Mouse (Mus musculus) liver, embryonic 13.5 days (tissue): ENCODE results near the gene Dnajc5. TPM values are rescaled to one million over a fixed set of nuclear protein-coding genes. Genes with fewer than 3 reads are reported as not detected.
A peak's percentile ranks its signal among the peaks of the same experiment; 100 is the strongest.

Experiments
- ATAC-seq: fragments of 200-750 bp; cut with Nextera tagmentation; 2 replicates; pipeline ENCODE4 v1.8.0; 2017; ENCODE audit warnings: low read depth, mild to moderate bottlenecking, moderate number of reproducible peaks, moderate library complexity
- DNase-seq: peaks from one replicate; pipeline ENCODE4 v3.0.0; 2022
- H3K27ac ChIP-seq: fragments of 300-500 bp; sonication (generic); 2 replicates; pipeline ENCODE4 v1.5.1; 2015; ENCODE audit warnings: moderate library complexity, mild to moderate bottlenecking, inconsistent platforms
- H3K27me3 ChIP-seq: fragments of 300-500 bp; sonication (generic); 2 replicates; pipeline ENCODE4 v1.6.1; 2015; ENCODE audit warnings: mild to moderate bottlenecking, inconsistent platforms
- H3K36me3 ChIP-seq: fragments of 300-500 bp; sonication (generic); 2 replicates; pipeline ENCODE4 v1.6.1; 2015; ENCODE audit warnings: mild to moderate bottlenecking, inconsistent platforms
- H3K4me1 ChIP-seq: fragments of 300-500 bp; sonication (generic); replicated peaks from 2 replicates; pipeline ENCODE4 v1.6.1; 2015; ENCODE audit warnings: inconsistent platforms
- H3K4me2 ChIP-seq: fragments of 300-500 bp; sonication (generic); 2 replicates; pipeline ENCODE4 v1.6.1; 2015; ENCODE audit warnings: inconsistent platforms, mild to moderate bottlenecking, moderate library complexity
- H3K4me3 ChIP-seq: fragments of 300-500 bp; sonication (generic); replicated peaks from 2 replicates; pipeline ENCODE4 v1.5.1; 2015; ENCODE audit warnings: mild to moderate bottlenecking, inconsistent platforms
- H3K9ac ChIP-seq: fragments of 300-500 bp; sonication (generic); 2 replicates; pipeline ENCODE4 v1.6.1; 2015; ENCODE audit warnings: mild to moderate bottlenecking, inconsistent platforms
- H3K9me3 ChIP-seq: fragments of 300-500 bp; sonication (generic); replicated peaks from 2 replicates; pipeline ENCODE4 v1.6.1; 2016; ENCODE audit warnings: inconsistent platforms
- WGBS: fragments of 180-500 bp; shearing (Covaris S2); methylation state at CpG from one replicate; pipeline ENCODE4 v1.1.7; 2015; ENCODE audit not compliant: insufficient replicate concordance; 5-methylcytosine and 5-hydroxymethylcytosine counted together
- microRNA-seq: library from miRNA; unstranded; fragments of <30 nt; microRNA quantifications from one replicate; pipeline ENCODE4, GENCODE M21; 2016
- polyA plus RNA-seq: library from polyadenylated mRNA; unstranded; fragments of >200 nt; fragmentation: Nextera tagmentation; extraction: Ambion mirVana; gene quantifications from 2 replicates; pipeline ENCODE4 v1.2.1, GENCODE M21; 2015

Gene Dnajc5
- polyA plus RNA-seq, 1 experiment from 2014 or later, result 29.6 TPM

GRCm38 (mm10) chr2:181600828-181601750, 80.8 kb downstream of the Dnajc5 start:
- H3K9me3 ChIP-seq, result no peaks in the 10 kb centered on the region
- H3K27ac ChIP-seq, result peak overlapping the region; percentile 87
- 2% methylated on average over 57 of the region's 57 CpGs for WGBS
- ATAC-seq (peak; percentile 95), DNase-seq (peak; percentile 94)
- H3K4me2 ChIP-seq, result peak overlapping the region; percentile 75
- H3K4me1 ChIP-seq, result peaks cover 55% of the 10 kb centered on the region
- peaks cover 37% of the 10 kb centered on the region for H3K27me3 ChIP-seq
- no peaks in the 10 kb centered on the region for H3K36me3 ChIP-seq
- H3K9ac ChIP-seq, result peak overlapping the region; percentile 92
- peak overlapping the region; percentile 97 for H3K4me3 ChIP-seq

GRCm38 (mm10) chr2:181601751-181602145, 81.5 kb downstream of the Dnajc5 start:
- H3K4me3 ChIP-seq, result peak overlapping the region; percentile 97
- H3K9ac ChIP-seq, result peak overlapping the region; percentile 92
- peaks cover 55% of the 10 kb centered on the region for H3K4me1 ChIP-seq
- DNase-seq, result no peak
- 22% methylated on average over 10 of the region's 10 CpGs for WGBS
- peaks cover 30% of the 10 kb centered on the region for H3K27me3 ChIP-seq
- H3K27ac ChIP-seq, result peak overlapping the region; percentile 87
- H3K9me3 ChIP-seq, result no peaks in the 10 kb centered on the region
- no peaks in the 10 kb centered on the region for H3K36me3 ChIP-seq
- ATAC-seq, result no peak
- peak overlapping the region; percentile 75 for H3K4me2 ChIP-seq

GRCm38 (mm10) chr2:181602367-181602766, 82.1 kb downstream of the Dnajc5 start:
- Histone ChIP-seq H3K27ac (peak overlapping the region; percentile 31; the same call in 1 of the 2 replicates), H3K4me2 (peak overlapping the region; percentile 75), H3K4me1 (peaks cover 52% of the 10 kb centered on the region), H3K9me3 (no peaks in the 10 kb centered on the region), H3K36me3 (no peaks in the 10 kb centered on the region), H3K9ac (peak overlapping the region; percentile 92), H3K27me3 (peaks cover 28% of the 10 kb centered on the region), H3K4me3 (peak overlapping the region; percentile 97)
- ATAC-seq, result no peak
- no peak for DNase-seq
- 44% methylated on average over 4 of the region's 4 CpGs for WGBS

Small RNA genes lying within 50 kb of the gene (microRNA-seq; reads per million reads assigned to microRNA genes)
- not detected for gene Mir7006

Other genes with a start within 250 kb of the Dnajc5 start
- gene Gmeb2, start 232.4 kb upstream of the Dnajc5 start, polyA plus RNA-seq, result 8.1 and 9.3 TPM in 2 replicates
- gene Stmn3, start 206.0 kb upstream of the Dnajc5 start, polyA plus RNA-seq, result 0.60 and 0.91 TPM in 2 replicates
- gene Rtel1, start 200.7 kb upstream of the Dnajc5 start, polyA plus RNA-seq, result 24.5 and 26.2 TPM in 2 replicates
- gene Zgpat, start 155.6 kb upstream of the Dnajc5 start, polyA plus RNA-seq, result 12.3 and 13.8 TPM in 2 replicates
- 26.6 and 27.8 TPM in 2 replicates for gene Arfrp1, start 155.1 kb upstream of the Dnajc5 start, polyA plus RNA-seq
- gene Lime1, start 140.4 kb upstream of the Dnajc5 start, polyA plus RNA-seq, result 5.1 and 6.0 TPM in 2 replicates
- gene Zbtb46, start 61.1 kb upstream of the Dnajc5 start, polyA plus RNA-seq, result 10.2 and 10.7 TPM in 2 replicates
- gene Abhd16b, start 27.3 kb upstream of the Dnajc5 start, polyA plus RNA-seq, result 0.06 TPM in 2 replicates
- gene Tpd52l2, start 23.3 kb upstream of the Dnajc5 start, polyA plus RNA-seq, result 83.0 and 87.8 TPM in 2 replicates
- gene Uckl1, start 64.4 kb downstream of the Dnajc5 start, polyA plus RNA-seq, result 19.8 and 22.1 TPM in 2 replicates
- gene Prpf6, start 71.4 kb downstream of the Dnajc5 start, polyA plus RNA-seq, result 33.6 and 37.3 TPM in 2 replicates
- gene Zfp512b, start 72.3 kb downstream of the Dnajc5 start, polyA plus RNA-seq, result 8.4 and 9.0 TPM in 2 replicates
- gene Samd10, start 78.7 kb downstream of the Dnajc5 start, polyA plus RNA-seq, result 2.2 and 2.4 TPM in 2 replicates
- gene Gm29797, start 136.5 kb downstream of the Dnajc5 start, polyA plus RNA-seq, result not detected in 2 replicates
- gene Sox18, start 151.2 kb downstream of the Dnajc5 start, polyA plus RNA-seq, result 6.4 and 6.5 TPM in 2 replicates
- 2.4 and 2.6 TPM in 2 replicates for gene Tcea2, start 159.8 kb downstream of the Dnajc5 start, polyA plus RNA-seq
- gene Rgs19, start 173.5 kb downstream of the Dnajc5 start, polyA plus RNA-seq, result 17.7 and 19.9 TPM in 2 replicates
- gene Lkaaear1, start 178.0 kb downstream of the Dnajc5 start, polyA plus RNA-seq, result not detected in 2 replicates
- 0.24 and 0.45 TPM in 2 replicates for gene Oprl1, start 194.5 kb downstream of the Dnajc5 start, polyA plus RNA-seq
- gene Myt1, start 242.8 kb downstream of the Dnajc5 start, polyA plus RNA-seq, result 0.12 TPM in 1 of 2 replicates, not detected in the other